Mouse (Mus musculus): ENCODE data around the gene Ubc.

DNA sequence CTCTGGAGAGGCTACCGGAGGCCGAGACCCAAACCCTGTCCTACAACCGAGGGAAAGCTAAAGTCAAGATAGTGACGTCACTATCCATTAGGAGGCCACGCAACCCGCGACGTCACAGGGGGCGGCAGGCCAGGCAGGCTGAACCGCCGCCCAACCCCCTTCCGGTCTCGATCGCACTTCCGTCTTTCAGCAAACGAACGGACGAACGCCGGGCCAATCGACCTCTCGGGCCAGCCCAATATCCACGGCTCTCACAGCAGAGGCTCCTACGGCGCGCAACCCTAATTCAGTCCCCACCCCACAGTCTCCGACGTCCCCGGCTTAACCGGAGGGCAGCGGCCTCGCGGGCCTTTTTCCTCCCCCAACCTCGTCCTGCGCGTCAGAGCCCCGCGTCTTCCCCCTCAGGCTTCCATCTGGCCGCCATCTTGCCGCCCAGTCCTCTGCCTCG is 847 bp downstream of the Ubc start, which contains the start of gene Gm10382:
- no peak for TF ChIP-seq CTCF (IDR thresholded peaks at IDR 0.05; ENCODE audit: low read depth, low read length)
- TF ChIP-seq POLR2A (IDR thresholded peaks at IDR 0.05; ENCODE audit: borderline replicate concordance, low read depth, low read length), result no peak
